ENCODE assay signal across 8 mouse cellular contexts in the genomic region with DNA sequence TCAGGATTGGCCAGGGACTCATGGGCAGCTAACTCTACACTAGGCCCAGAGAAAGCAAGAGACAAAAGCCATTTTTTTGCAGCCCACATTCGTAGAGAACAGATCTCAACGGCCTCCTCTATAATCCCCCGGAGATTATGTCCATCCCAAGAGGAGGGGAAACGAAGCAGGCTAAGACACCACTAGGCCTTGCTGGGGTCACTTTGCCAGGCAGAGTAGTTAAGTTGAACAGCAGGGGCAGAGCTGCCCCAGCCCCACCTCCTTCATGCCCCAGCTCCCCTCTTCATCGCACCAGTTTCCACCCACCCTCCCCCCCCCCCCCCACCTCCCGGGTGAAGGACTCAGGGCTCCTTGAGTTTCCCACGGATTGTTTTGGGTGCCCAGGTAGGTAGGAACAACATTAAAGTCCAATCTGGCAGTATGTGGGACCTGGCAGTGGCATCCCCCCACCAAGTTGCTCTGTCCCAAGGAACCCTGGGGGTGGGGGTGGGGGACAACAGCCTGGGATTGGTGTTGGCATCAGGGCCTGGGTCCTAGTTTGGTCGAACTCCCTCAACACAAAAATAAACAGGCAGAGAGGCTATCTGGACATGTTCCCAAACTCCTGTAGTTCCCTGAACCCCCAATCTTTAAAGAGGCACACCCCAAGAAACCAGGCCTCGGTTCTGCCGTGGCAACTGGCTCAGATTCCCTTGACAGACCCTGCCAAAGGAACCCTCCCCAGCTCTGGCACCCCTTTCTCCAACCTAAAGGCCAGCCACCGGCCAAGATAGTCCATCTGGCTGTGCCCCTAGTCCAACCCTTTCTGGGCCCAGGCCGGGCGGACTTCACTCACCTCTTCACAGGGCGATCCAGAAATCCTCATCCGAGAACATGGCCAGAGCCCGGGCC. TPM values are rescaled to one million over a fixed set of nuclear protein-coding genes. Genes with fewer than 3 reads are reported as not detected.
A peak's percentile ranks its signal among the peaks of the same experiment; 100 is the strongest.
DNase-seq lines count a peak whose midpoint lies in the region; ATAC-seq and TF ChIP-seq lines count a peak whose summit lies in the region.

No protein-coding gene starts in this region.

- TF ChIP-seq POLR2A in kidney, adult 2 months (IDR thresholded peaks at IDR 0.05; ENCODE audit: low read depth, low read length): no peak

- TF ChIP-seq CTCF in kidney, adult 2 months (conservative IDR thresholded peaks at IDR 0.05; ENCODE audit: insufficient read depth, insufficient read length, low read depth, low read length): no peak

- peak overlapping the region; percentile 54 for H3K27ac ChIP-seq in kidney, adult 2 months (ENCODE audit: insufficient read depth, low read depth, low read length)
- H3K27ac ChIP-seq in lung, embryonic 15.5 days: peak overlapping the region; percentile 98
- peak overlapping the region; percentile 99 for H3K27ac ChIP-seq in stomach, embryonic 15.5 days

- intact Hi-C loops in gastrocnemius, postnatal 14 days (cut with DNase I; ENCODE audit: low total_unique reads): loop anchor here (5.0 kb wide), 1 partner anchor 122 kb away; no protein-coding TSS in a partner anchor

- peak overlapping the region; percentile 91 for H3K4me3 ChIP-seq in kidney, adult 2 months (ENCODE audit: insufficient read depth, low read depth, low read length)
- peak overlapping the region; percentile 70 for H3K4me3 ChIP-seq in lung, embryonic 15.5 days
- H3K4me3 ChIP-seq in stomach, embryonic 15.5 days (replicated peaks): peak overlapping the region; percentile 96

- H3K9ac ChIP-seq in lung, embryonic 15.5 days: peak overlapping the region; percentile 91
- peak overlapping the region; percentile 98 for H3K9ac ChIP-seq in stomach, embryonic 15.5 days

- peak; percentile 34 to 58 for DNase-seq in layer of hippocampus, postnatal 10 days (ENCODE audit: low spot score in 2 of 2)
- no peak for DNase-seq in layer of hippocampus, adult 11-12 months (ENCODE audit: low spot score)
- peak; percentile 60 for DNase-seq in cerebellum, adult 8-10 months
- peak; percentile 63 for DNase-seq in gastrocnemius, postnatal 14 days
- DNase-seq in kidney, adult 2 months: peak; percentile 62
- no peak for DNase-seq in frontal cortex, postnatal 14 days (ENCODE audit: low spot score in 2 of 2)

- ATAC-seq in lung, embryonic 15.5 days (ENCODE audit: borderline replicate concordance, extremely low read depth, low FRiP score, low TSS enrichment): no peak; the same call in 1 of the 2 replicates
- no peak for ATAC-seq in stomach, embryonic 15.5 days (ENCODE audit: insufficient read depth, low FRiP score, low read depth)

- peaks cover 23% of the 10 kb centered on the region for H3K4me1 ChIP-seq in kidney, adult 2 months (ENCODE audit: control insufficient read depth, insufficient read depth, low read length)
- peaks cover 43% of the 10 kb centered on the region for H3K4me1 ChIP-seq in lung, embryonic 15.5 days
- H3K4me1 ChIP-seq in stomach, embryonic 15.5 days: peaks cover 34% of the 10 kb centered on the region

- no peaks in the 10 kb centered on the region for H3K9me3 ChIP-seq in lung, embryonic 15.5 days
- H3K9me3 ChIP-seq in stomach, embryonic 15.5 days: no peaks in the 10 kb centered on the region

- H3K36me3 ChIP-seq in kidney, adult 2 months (ENCODE audit: control insufficient read depth, insufficient read depth, low read length): no peaks in the 10 kb centered on the region
- peaks cover 12% of the 10 kb centered on the region for H3K36me3 ChIP-seq in lung, embryonic 15.5 days
- peaks cover 12% of the 10 kb centered on the region for H3K36me3 ChIP-seq in stomach, embryonic 15.5 days

- 0% methylated on average over 16 of the region's 16 CpGs for WGBS in kidney, adult 2 months
- under 1% methylated on average over 15 of the region's 16 CpGs for WGBS in lung, embryonic 15.5 days
- WGBS in stomach, embryonic 15.5 days: under 1% methylated on average over 16 of the region's 16 CpGs

- H3K27me3 ChIP-seq in kidney, adult 2 months (replicated peaks; ENCODE audit: control insufficient read depth, insufficient read depth, low read length): no peaks in the 10 kb centered on the region
- H3K27me3 ChIP-seq in lung, embryonic 15.5 days: no peaks in the 10 kb centered on the region
- no peaks in the 10 kb centered on the region for H3K27me3 ChIP-seq in stomach, embryonic 15.5 days (replicated peaks)

- H3K4me2 ChIP-seq in lung, embryonic 15.5 days: peak overlapping the region; percentile 95
- H3K4me2 ChIP-seq in stomach, embryonic 15.5 days: peak overlapping the region; percentile 96

RNA-seq across cellular contexts. Expression of a gene that starts 0.6 kb away (rescaled TPM):
- 10 to 100 TPM; 71.4 to 77.3 TPM for total RNA-seq in layer of hippocampus, postnatal 10 days (2021)
- 10 to 100 TPM; 40.2 to 40.8 TPM for total RNA-seq in gastrocnemius, postnatal 14 days (2021)
- polyA plus RNA-seq in kidney, adult 2 months (2012; rRNA removed): 18.8 and 20.8 TPM in 2 replicates
- polyA plus RNA-seq in lung, embryonic 15.5 days (2015; fragmentation: Nextera tagmentation; extraction: Ambion mirVana): 11.1 and 12.5 TPM in 2 replicates
- polyA plus RNA-seq in stomach, embryonic 15.5 days (2015; fragmentation: Nextera tagmentation; extraction: Ambion mirVana): 10.6 and 11.6 TPM in 2 replicates

RNA-seq across cellular contexts. Expression of a gene that starts 23.9 kb away (rescaled TPM):
- total RNA-seq in layer of hippocampus, postnatal 10 days (2021): 10 to 100 TPM in 1 of 2 experiments, 1 to 10 TPM in 1; 8.8 to 13.0 TPM
- total RNA-seq in gastrocnemius, postnatal 14 days (2021): 1 to 10 TPM; 1.1 to 2.0 TPM
- polyA plus RNA-seq in kidney, adult 2 months (2012; rRNA removed): 6.4 and 7.1 TPM in 2 replicates
- 9.9 and 11.6 TPM in 2 replicates for polyA plus RNA-seq in lung, embryonic 15.5 days (2015; fragmentation: Nextera tagmentation; extraction: Ambion mirVana)
- polyA plus RNA-seq in stomach, embryonic 15.5 days (2015; fragmentation: Nextera tagmentation; extraction: Ambion mirVana): 8.6 and 8.8 TPM in 2 replicates

RNA-seq across cellular contexts. Expression of a gene that starts 27.9 kb away (rescaled TPM):
- under 1 TPM; 0.36 to 0.57 TPM for total RNA-seq in layer of hippocampus, postnatal 10 days (2021)
- total RNA-seq in gastrocnemius, postnatal 14 days (2021): 1 to 10 TPM in 1 of 2 experiments, under 1 TPM in 1; 0.97 to 4.1 TPM
- polyA plus RNA-seq in kidney, adult 2 months (2012; rRNA removed): 1.2 and 1.5 TPM in 2 replicates
- polyA plus RNA-seq in lung, embryonic 15.5 days (2015; fragmentation: Nextera tagmentation; extraction: Ambion mirVana): 2.3 and 2.8 TPM in 2 replicates
- 0.71 and 1.0 TPM in 2 replicates for polyA plus RNA-seq in stomach, embryonic 15.5 days (2015; fragmentation: Nextera tagmentation; extraction: Ambion mirVana)

RNA-seq across cellular contexts. Expression of a gene that starts 39.1 kb away (rescaled TPM):
- total RNA-seq in layer of hippocampus, postnatal 10 days (2021): 10 to 100 TPM; 39.3 to 41.0 TPM
- 10 to 100 TPM; 36.6 to 42.0 TPM for total RNA-seq in gastrocnemius, postnatal 14 days (2021)
- polyA plus RNA-seq in kidney, adult 2 months (2012; rRNA removed): 68.9 and 72.7 TPM in 2 replicates
- polyA plus RNA-seq in lung, embryonic 15.5 days (2015; fragmentation: Nextera tagmentation; extraction: Ambion mirVana): 105 and 113 TPM in 2 replicates
- polyA plus RNA-seq in stomach, embryonic 15.5 days (2015; fragmentation: Nextera tagmentation; extraction: Ambion mirVana): 82.4 and 85.6 TPM in 2 replicates

RNA-seq across cellular contexts. Expression of a gene that starts 47.6 kb away (rescaled TPM):
- 10 to 100 TPM; 17.2 to 27.3 TPM for total RNA-seq in layer of hippocampus, postnatal 10 days (2021)
- total RNA-seq in gastrocnemius, postnatal 14 days (2021): 10 to 100 TPM in 1 of 2 experiments, 1 to 10 TPM in 1; 4.4 to 11.3 TPM
- polyA plus RNA-seq in kidney, adult 2 months (2012; rRNA removed): 36.1 and 50.2 TPM in 2 replicates
- 14.8 and 15.8 TPM in 2 replicates for polyA plus RNA-seq in lung, embryonic 15.5 days (2015; fragmentation: Nextera tagmentation; extraction: Ambion mirVana)
- polyA plus RNA-seq in stomach, embryonic 15.5 days (2015; fragmentation: Nextera tagmentation; extraction: Ambion mirVana): 14.5 TPM in 2 replicates

Comparison
In these comparisons a context has a peak if more than half of its experiments do, and no peak if none do; other contexts are left out.
1. DNase-seq: peak in layer of hippocampus, postnatal 10 days (2 of 2), cerebellum, adult 8-10 months (single experiment), gastrocnemius, postnatal 14 days (single experiment) and kidney, adult 2 months (single experiment); none in layer of hippocampus, adult 11-12 months (single experiment) and frontal cortex, postnatal 14 days (0 of 2).
2. Peak in every context shown above with its lines, with median percentiles within 50 percentile points of each other: H3K27ac ChIP-seq and H3K4me3 ChIP-seq.